Mouse (Mus musculus): ENCODE measurements around the gene Med18.
"Not testable (repeated sequence)": the region's sequence is repeated elsewhere in the genome, so short reads cannot be mapped to it uniquely, and the experiment has no call there.

The Med18 gene

DNA sequence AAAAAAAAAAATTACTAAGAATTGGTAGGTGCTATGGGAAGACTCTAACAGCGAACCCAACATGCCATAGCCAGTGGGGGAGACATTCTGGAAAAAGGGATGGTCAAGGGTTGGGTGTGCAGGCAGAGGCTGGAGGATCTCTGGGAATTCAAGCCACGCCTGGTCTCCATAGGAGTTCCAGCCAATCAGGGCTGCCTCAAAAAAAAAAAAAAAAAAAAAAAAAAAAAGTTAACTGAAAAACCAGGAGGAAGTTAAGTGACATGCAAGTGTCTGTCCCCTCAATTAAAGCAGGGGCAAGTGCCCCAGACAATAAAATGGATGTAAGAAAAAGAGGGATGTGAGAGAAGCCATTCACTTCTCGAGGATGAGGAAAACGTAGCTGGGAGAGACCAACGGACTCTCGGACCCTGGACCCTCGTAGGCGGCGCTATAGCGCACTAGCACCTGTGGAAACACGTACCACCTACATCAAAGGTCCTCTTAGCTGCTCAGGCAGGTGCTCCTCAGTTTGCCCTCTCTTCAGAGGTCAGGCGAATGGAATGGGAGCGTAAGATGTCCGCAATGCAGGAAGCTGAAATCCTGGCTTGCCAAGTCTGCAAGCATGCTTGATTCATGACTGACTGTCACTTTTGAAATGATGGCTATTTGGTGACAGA lies 30.9 kb downstream of the Med18 start:
- in situ Hi-C loops (cut with MboI; ENCODE audit: low pct_unique_long_range_greater_than_20kb in 1 of 2, low sequenced_read_pairs in 2 of 2, unreplicated experiment in 1 of 2): no loop called here

DNA sequence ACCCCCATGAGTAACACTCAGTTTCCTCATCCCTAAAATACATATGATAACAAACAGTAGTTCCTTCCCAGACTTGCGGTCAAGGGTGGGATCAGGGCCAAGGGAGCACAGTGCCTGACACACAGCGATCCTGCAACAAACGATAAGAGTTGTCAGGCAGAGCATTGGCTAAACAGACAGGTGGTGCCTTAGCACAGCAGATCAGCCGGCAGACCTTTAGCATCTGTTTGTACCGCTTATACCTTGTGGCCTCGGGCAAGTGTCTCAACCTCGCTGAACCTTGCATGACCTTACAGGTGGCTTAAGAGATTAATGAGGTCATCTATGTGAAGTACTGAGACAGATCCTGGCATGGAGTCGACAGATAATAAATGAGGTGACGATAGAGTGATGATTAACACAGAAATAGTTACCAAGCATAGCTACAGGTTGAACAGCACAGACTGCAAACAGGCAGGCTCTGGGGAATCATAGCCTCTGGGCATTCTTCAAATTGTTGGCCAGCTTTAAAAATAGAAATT lies 35.6 kb downstream of the Med18 start:
- in situ Hi-C loops (cut with MboI; ENCODE audit: low pct_unique_long_range_greater_than_20kb in 1 of 2, low sequenced_read_pairs in 2 of 2, unreplicated experiment in 1 of 2): no loop called here

DNA sequence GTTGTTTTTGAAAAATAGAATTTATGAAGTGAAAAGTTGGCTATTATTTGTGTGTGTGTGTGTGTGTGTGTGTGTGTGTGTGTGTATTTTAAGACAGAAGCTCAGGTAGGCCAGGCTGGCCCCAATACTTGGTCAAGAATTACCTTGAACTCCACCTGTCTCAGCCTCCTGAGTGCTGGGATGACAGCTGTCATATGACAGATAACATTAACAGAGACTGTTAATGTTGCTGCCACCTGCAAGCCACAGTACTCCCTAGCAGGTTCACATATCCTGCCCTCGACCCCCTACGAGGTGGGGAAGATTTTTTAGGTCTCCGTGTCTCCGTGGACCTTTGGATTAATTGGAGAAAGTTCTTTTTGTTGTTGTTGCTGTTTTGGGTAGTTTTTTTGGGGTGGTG lies 36.2 kb downstream of the Med18 start:
- in situ Hi-C loops (cut with MboI; ENCODE audit: low pct_unique_long_range_greater_than_20kb in 1 of 2, low sequenced_read_pairs in 2 of 2, unreplicated experiment in 1 of 2): no loop called here

GRCm38 (mm10) chr4:132426021-132426420 lies 37.7 kb downstream of the Med18 start:
- in situ Hi-C loops (cut with MboI; ENCODE audit: low pct_unique_long_range_greater_than_20kb in 1 of 2, low sequenced_read_pairs in 2 of 2, unreplicated experiment in 1 of 2): no loop called here

DNA sequence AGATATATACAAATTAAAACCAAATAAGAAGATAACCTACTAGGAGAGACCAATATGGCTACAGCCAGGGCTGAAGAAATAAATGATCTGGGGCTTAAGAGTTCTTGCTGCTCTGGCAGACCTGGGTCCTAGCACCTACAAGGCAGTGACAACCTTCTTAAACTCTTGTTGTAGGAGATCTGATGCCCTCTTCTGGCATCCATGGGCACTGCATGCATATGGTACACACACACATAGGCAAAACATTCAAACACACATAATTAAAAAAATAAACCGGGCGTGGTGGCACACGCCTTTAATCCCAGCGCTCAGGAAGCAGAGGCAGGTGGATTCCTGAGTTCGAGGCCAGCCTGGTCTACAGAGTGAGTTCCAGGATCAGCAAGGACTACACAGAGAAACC lies 39.0 kb downstream of the Med18 start:
- in situ Hi-C loops (cut with MboI; ENCODE audit: low pct_unique_long_range_greater_than_20kb in 1 of 2, low sequenced_read_pairs in 2 of 2, unreplicated experiment in 1 of 2): no loop called here

- in situ Hi-C loops (cut with MboI; ENCODE audit: low pct_unique_long_range_greater_than_20kb in 1 of 2, low sequenced_read_pairs in 2 of 2, unreplicated experiment in 1 of 2): no loop called here
Observed at GRCm38 (mm10) chr4:132421923-132422782, 41.6 kb downstream of the Med18 start, which contains the start of gene Phactr4. Gene Phactr4 (minus strand): TSS chr4:132422489.

DNA sequence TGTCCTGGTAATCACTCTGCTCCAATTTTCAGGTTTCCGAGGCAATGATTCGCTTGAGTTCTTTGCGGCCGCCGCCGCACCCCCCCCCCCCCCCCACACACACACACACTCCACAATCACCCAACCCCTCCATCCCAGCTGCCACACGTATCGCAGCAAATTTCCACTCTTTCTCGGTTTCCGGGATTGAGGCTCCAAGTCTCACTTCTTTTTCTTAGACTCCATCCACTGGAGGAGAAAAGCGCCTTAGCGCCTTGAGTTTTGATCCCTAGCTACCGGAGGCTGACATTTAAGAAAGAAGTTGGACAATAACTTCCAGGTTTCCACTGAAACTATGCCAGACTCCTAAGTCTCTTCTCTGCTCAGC lies 42.2 kb downstream of the Med18 start:
- in situ Hi-C loops (cut with MboI; ENCODE audit: low pct_unique_long_range_greater_than_20kb in 1 of 2, low sequenced_read_pairs in 2 of 2, unreplicated experiment in 1 of 2): no loop called here

- in situ Hi-C loops (cut with MboI; ENCODE audit: low pct_unique_long_range_greater_than_20kb in 1 of 2, low sequenced_read_pairs in 2 of 2, unreplicated experiment in 1 of 2): no loop called here
Observed at GRCm38 (mm10) chr4:132420471-132420870, 43.2 kb downstream of the Med18 start.

DNA sequence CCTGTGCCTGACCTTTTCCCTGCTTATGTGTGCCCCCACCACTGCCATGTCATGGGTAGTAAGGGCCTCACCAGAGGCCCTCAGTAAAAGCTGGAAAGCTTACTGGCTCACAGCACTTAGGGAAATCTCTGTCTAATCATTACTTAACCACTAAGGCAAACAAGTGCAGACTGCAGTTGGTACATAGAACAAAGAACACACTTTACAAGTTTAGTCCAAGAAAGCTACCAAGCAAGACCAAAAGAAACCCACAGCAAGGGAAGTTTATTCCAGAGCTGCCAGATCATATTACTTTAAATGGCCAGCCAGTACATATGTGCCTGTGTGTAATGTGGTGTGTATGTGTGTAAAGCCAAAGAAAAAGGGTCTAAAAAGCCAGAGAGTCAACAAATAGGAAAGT lies 47.8 kb downstream of the Med18 start:
- in situ Hi-C loops (cut with MboI; ENCODE audit: low pct_unique_long_range_greater_than_20kb in 1 of 2, low sequenced_read_pairs in 2 of 2, unreplicated experiment in 1 of 2): no loop called here

DNA sequence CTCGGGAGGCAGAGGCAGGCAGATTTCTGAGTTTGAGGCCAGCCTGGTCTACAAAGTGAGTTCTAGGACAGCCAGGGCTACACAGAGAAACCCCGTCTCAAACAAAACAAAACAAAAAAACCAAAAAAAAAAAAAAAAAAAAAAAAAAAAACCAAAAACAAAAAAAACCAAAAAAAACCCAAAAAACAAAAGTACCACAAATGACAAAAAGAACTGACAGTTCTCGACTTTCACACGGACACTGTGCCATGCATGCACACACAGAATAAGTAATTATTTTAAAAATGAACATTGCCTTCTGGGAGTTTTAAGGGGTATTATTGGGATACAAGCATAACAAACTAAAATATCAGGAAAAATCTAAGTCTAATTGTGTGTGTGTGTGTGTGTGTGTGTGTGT lies 50.5 kb downstream of the Med18 start:
- in situ Hi-C loops (cut with MboI; ENCODE audit: low pct_unique_long_range_greater_than_20kb in 1 of 2, low sequenced_read_pairs in 2 of 2, unreplicated experiment in 1 of 2): not testable (repeated sequence)

DNA sequence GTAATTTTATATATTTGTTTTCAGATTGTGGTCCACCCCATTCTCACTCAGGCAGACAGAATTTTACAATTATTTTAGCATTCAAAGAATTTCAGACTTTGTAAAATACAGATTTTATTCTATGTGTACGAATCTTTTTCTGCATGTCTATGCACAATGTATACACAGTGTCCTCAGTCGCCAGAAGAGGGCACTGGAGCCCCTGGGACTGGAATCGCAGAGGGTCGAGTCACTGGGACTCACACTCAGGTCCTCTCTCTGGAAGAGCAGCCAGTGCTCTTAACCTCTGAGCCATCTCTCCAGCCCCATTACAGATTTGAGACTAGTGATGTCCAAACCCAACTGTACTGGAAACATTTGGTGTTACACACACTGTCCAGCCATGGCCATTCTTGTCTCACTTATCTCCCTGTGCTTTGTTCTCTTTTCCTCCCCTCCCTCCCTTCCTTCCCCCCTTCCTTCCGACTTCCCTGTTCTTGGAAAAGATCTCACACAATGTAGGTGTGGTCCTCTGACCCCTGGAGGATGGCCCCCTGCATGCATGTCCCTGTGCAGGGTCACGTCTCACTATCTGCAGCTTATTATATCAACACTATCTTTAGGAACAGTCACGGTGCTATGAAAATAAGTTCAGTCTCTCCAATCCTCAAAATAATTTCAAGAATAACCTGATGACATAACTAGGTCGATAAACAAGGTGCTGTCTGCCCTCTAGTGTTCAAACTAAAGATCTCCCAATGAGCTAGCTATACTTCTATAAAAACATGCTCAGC lies 52.2 kb downstream of the Med18 start:
- in situ Hi-C loops (cut with MboI; ENCODE audit: low pct_unique_long_range_greater_than_20kb in 1 of 2, low sequenced_read_pairs in 2 of 2, unreplicated experiment in 1 of 2): no loop called here

DNA sequence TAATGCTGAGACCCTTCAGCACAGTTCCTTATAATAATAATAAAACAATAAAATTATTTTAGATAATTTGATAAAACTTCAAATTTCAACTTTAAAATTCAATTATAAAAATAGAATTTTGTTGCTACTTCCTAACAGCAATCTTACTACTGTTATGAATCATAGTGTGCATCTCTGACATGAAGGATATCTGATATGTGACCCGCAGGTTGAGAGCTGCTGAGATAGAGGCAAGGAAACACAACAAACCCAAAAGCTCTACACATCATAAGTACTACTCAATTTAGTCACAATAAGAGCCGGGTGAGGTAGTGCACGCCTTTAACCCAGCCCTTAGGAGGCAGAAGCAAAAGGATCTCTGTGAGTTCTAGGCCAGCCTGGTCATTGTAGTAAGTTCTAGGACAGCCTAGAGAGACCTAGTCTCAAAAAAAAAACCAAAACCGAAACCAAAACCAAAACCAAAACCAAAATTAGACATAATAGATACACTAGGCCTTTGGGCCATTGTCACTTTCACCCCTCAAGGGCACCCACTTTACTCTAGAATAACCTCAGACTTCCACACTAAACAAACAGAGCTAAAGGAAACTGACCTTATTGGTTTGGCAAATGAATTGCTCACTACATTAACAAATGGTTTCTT lies 54.0 kb downstream of the Med18 start:
- in situ Hi-C loops (cut with MboI; ENCODE audit: low pct_unique_long_range_greater_than_20kb in 1 of 2, low sequenced_read_pairs in 2 of 2, unreplicated experiment in 1 of 2): no loop called here

Data from mouse embryonic stem cell (cell line).